Mouse (Mus musculus) liver, embryonic 14.5 days (tissue): ENCODE measurements around the gene Hist3h2ba.

Source experiments
- CTCF ChIP-seq: IDR thresholded peaks from 2 replicates; pipeline ENCODE4 v1.5.1; 2016; ENCODE audit warnings: antibody characterized with exemption, low read depth, control low read depth
- EP300 ChIP-seq: IDR thresholded peaks from 2 replicates; pipeline ENCODE4 v1.6.1; 2016; ENCODE audit warnings: antibody characterized with exemption, low read depth

- TF ChIP-seq CTCF (no peak), EP300 (no peak)
These were observed 22.1 kb upstream of the Hist3h2ba start for GRCm38 (mm10) chr11:58926651-58927050.
